Mouse (Mus musculus): ENCODE measurements around the gene Gm5580. TPM values are rescaled to one million over a fixed set of nuclear protein-coding genes. Genes with fewer than 3 reads are reported as not detected.

The Gm5580 gene
- polyA plus RNA-seq, 1 experiment from 2014 or later, result 0.51 TPM

Other genes with a start within 250 kb of the Gm5580 start
- 40.9 and 42.9 TPM in 2 replicates for gene March8, start 213.1 kb upstream of the Gm5580 start, polyA plus RNA-seq (2015; fragmentation: Nextera tagmentation; extraction: Ambion mirVana)
- gene Alox5, start 90.0 kb upstream of the Gm5580 start, polyA plus RNA-seq (2015; fragmentation: Nextera tagmentation; extraction: Ambion mirVana), result 0.63 and 0.89 TPM in 2 replicates
- not detected in 2 replicates for gene Olfr211, start 62.0 kb upstream of the Gm5580 start, polyA plus RNA-seq (2015; fragmentation: Nextera tagmentation; extraction: Ambion mirVana)
- not detected in 2 replicates for gene Olfr212, start 44.6 kb upstream of the Gm5580 start, polyA plus RNA-seq (2015; fragmentation: Nextera tagmentation; extraction: Ambion mirVana)
- not detected in 2 replicates for gene Olfr213, start 12.7 kb upstream of the Gm5580 start, polyA plus RNA-seq (2015; fragmentation: Nextera tagmentation; extraction: Ambion mirVana)
- not detected in 2 replicates for gene Olfr214, start 3.1 kb downstream of the Gm5580 start, polyA plus RNA-seq (2015; fragmentation: Nextera tagmentation; extraction: Ambion mirVana)
- not detected in 2 replicates for gene Olfr215, start 33.1 kb downstream of the Gm5580 start, polyA plus RNA-seq (2015; fragmentation: Nextera tagmentation; extraction: Ambion mirVana)
- gene Zfp422, start 77.9 kb downstream of the Gm5580 start, polyA plus RNA-seq (2015; fragmentation: Nextera tagmentation; extraction: Ambion mirVana), result 192 TPM in 2 replicates
- gene Depp1, start 99.5 kb downstream of the Gm5580 start, polyA plus RNA-seq (2015; fragmentation: Nextera tagmentation; extraction: Ambion mirVana), result 33.1 and 38.5 TPM in 2 replicates
- 6.1 and 6.3 TPM in 2 replicates for gene Rassf4, start 122.8 kb downstream of the Gm5580 start, polyA plus RNA-seq (2015; fragmentation: Nextera tagmentation; extraction: Ambion mirVana)
- gene Tmem72, start 165.8 kb downstream of the Gm5580 start, polyA plus RNA-seq (2015; fragmentation: Nextera tagmentation; extraction: Ambion mirVana), result 11.8 and 12.4 TPM in 2 replicates

Data from kidney, embryonic 16.5 days (tissue).